Mouse (Mus musculus) urinary bladder, postnatal 10 days (tissue): ENCODE data around the gene Arl15.

ENCODE experiments used
- DNase-seq: peaks from one replicate; pipeline ENCODE4 v3.0.0; 2022; ENCODE audit warnings: low spot score

The Arl15 gene

GRCm38 (mm10) chr13:113845229-113845628 lies 50.9 kb downstream of the Arl15 start:
- no peak for DNase-seq

- DNase-seq = no peak
Measured at GRCm38 (mm10) chr13:113846413-113846812, 52.1 kb downstream of the Arl15 start.

- DNase-seq = no peak
Measured at GRCm38 (mm10) chr13:113850431-113851034, 56.2 kb downstream of the Arl15 start.

- DNase-seq = no peak
Measured at GRCm38 (mm10) chr13:113851602-113852375, 57.5 kb downstream of the Arl15 start.

- no peak for DNase-seq
Measured at GRCm38 (mm10) chr13:113852376-113852666, 58.0 kb downstream of the Arl15 start.

GRCm38 (mm10) chr13:113854146-113854545 lies 59.8 kb downstream of the Arl15 start:
- no peak for DNase-seq

GRCm38 (mm10) chr13:113854551-113855312 lies 60.4 kb downstream of the Arl15 start:
- DNase-seq = no peak

- DNase-seq = no peak
Measured at GRCm38 (mm10) chr13:113856946-113857345, 62.6 kb downstream of the Arl15 start.

GRCm38 (mm10) chr13:113858667-113859391 lies 64.5 kb downstream of the Arl15 start:
- DNase-seq = no peak

- DNase-seq = no peak
Measured at GRCm38 (mm10) chr13:113859392-113859776, 65.1 kb downstream of the Arl15 start.

GRCm38 (mm10) chr13:113860816-113861215 lies 66.5 kb downstream of the Arl15 start:
- no peak for DNase-seq

GRCm38 (mm10) chr13:113861231-113861630 lies 66.9 kb downstream of the Arl15 start:
- DNase-seq = no peak

- DNase-seq = no peak
Measured at GRCm38 (mm10) chr13:113862951-113863350, 68.6 kb downstream of the Arl15 start.

- DNase-seq = no peak
Measured at GRCm38 (mm10) chr13:113863688-113864087, 69.4 kb downstream of the Arl15 start.

GRCm38 (mm10) chr13:113864278-113864677 lies 70.0 kb downstream of the Arl15 start:
- no peak for DNase-seq

GRCm38 (mm10) chr13:113864893-113865292 lies 70.6 kb downstream of the Arl15 start:
- no peak for DNase-seq

GRCm38 (mm10) chr13:113865378-113865777 lies 71.1 kb downstream of the Arl15 start:
- DNase-seq = no peak

- no peak for DNase-seq
Measured at GRCm38 (mm10) chr13:113865806-113866205, 71.5 kb downstream of the Arl15 start.

GRCm38 (mm10) chr13:113867736-113868135 lies 73.4 kb downstream of the Arl15 start:
- DNase-seq = no peak

- no peak for DNase-seq
Measured at GRCm38 (mm10) chr13:113869212-113870205, 75.2 kb downstream of the Arl15 start.

- no peak for DNase-seq
Measured at GRCm38 (mm10) chr13:113870403-113870802, 76.1 kb downstream of the Arl15 start.
